Mouse (Mus musculus) MEL (cell line): ENCODE measurements around the gene Atp5b.

ENCODE experiments used
- CTCF ChIP-seq, 3 experiments: IDR thresholded peaks in 2 of 3; conservative IDR thresholded peaks in 1 of 3; 2 replicates each; pipeline ENCODE4 v1.5.1; 2011 to 2012; ENCODE audit warnings: low read length in 3 of 3, low read depth in 2 of 3, mild to moderate bottlenecking in 2 of 3, improper control_type of control experiment in 1 of 3, inconsistent platforms in 1 of 3, mixed read lengths in 1 of 3, moderate library complexity in 1 of 3; ENCODE audit not compliant: control insufficient read depth in 1 of 3, insufficient read depth in 1 of 3, poor library complexity in 1 of 3, severe bottlenecking in 1 of 3
- EP300 ChIP-seq, 2 experiments: IDR thresholded peaks; 2 replicates each; pipeline ENCODE4 v1.6.1; 2011; ENCODE audit warnings: improper control_type of control experiment in 2 of 2, low read length in 2 of 2, low read depth in 1 of 2, mild to moderate bottlenecking in 1 of 2
- HCFC1 ChIP-seq: IDR thresholded peaks from 2 replicates; pipeline ENCODE4 v1.6.1; 2012; ENCODE audit warnings: low read depth, mild to moderate bottlenecking, inconsistent platforms, low read length, improper control_type of control experiment, moderate library complexity
- KAT2A ChIP-seq: conservative IDR thresholded peaks from 2 replicates; pipeline ENCODE4 v1.6.1; 2012; ENCODE audit warnings: low read depth, low read length, improper control_type of control experiment, inconsistent platforms
- MAFK ChIP-seq: IDR thresholded peaks from 2 replicates; pipeline ENCODE4 v1.6.1; 2011; ENCODE audit warnings: low read depth, mild to moderate bottlenecking, low read length, improper control_type of control experiment, borderline replicate concordance
- NELFE ChIP-seq: IDR thresholded peaks from 2 replicates; pipeline ENCODE4 v1.6.1; 2011; ENCODE audit warnings: low read depth, low read length, improper control_type of control experiment
- POLR2A ChIP-seq, 2 experiments: IDR thresholded peaks; 2 replicates each; pipeline ENCODE4 v1.6.1; 2011 to 2012; ENCODE audit warnings: low read length in 2 of 2, mild to moderate bottlenecking in 2 of 2, control low read depth in 1 of 2, improper control_type of control experiment in 1 of 2, low read depth in 1 of 2, moderate library complexity in 1 of 2; ENCODE audit not compliant: control insufficient read depth in 1 of 2, insufficient read depth in 1 of 2, poor library complexity in 1 of 2
- RAD21 ChIP-seq: IDR thresholded peaks from 2 replicates; pipeline ENCODE4 v1.6.1; 2011; ENCODE audit warnings: mild to moderate bottlenecking, low read depth, low read length, improper control_type of control experiment
- RCOR1 ChIP-seq: IDR thresholded peaks from 2 replicates; pipeline ENCODE4 v1.6.1; 2012; ENCODE audit warnings: low read depth, mild to moderate bottlenecking, inconsistent platforms, low read length, improper control_type of control experiment
- SIN3A ChIP-seq: IDR thresholded peaks from 2 replicates; pipeline ENCODE4 v1.6.1; 2012; ENCODE audit warnings: low read length, improper control_type of control experiment, inconsistent platforms
- USF1 ChIP-seq: IDR thresholded peaks from 2 replicates; pipeline ENCODE4 v1.6.1; 2014; ENCODE audit warnings: low read depth, mild to moderate bottlenecking, inconsistent platforms, low read length, improper control_type of control experiment, moderate library complexity
- ZKSCAN1 ChIP-seq: IDR thresholded peaks from 2 replicates; pipeline ENCODE4 v1.6.1; 2012; ENCODE audit warnings: low read depth, mild to moderate bottlenecking, inconsistent platforms, low read length, improper control_type of control experiment, moderate library complexity

GRCm38 (mm10) chr10:128049741-128050140 is 33.3 kb upstream of the Atp5b start:
- TF ChIP-seq EP300 (IDR thresholded peaks at IDR 0.05; ENCODE audit: low read depth in 1 of 2, low read length in 2 of 2) (no peak), CTCF (IDR thresholded peaks at IDR 0.05 in 2 of 3, conservative IDR thresholded peaks at IDR 0.05 in 1 of 3; ENCODE audit: control insufficient read depth in 1 of 3, insufficient read depth in 1 of 3, low read depth in 2 of 3, low read length in 3 of 3, poor library complexity in 1 of 3, severe bottlenecking in 1 of 3) (no peak), USF1 (no peak), KAT2A (no peak), NELFE (no peak), HCFC1 (no peak), SIN3A (no peak), ZKSCAN1 (no peak), MAFK (no peak), POLR2A (IDR thresholded peaks at IDR 0.05; ENCODE audit: control insufficient read depth in 1 of 2, insufficient read depth in 1 of 2, low read depth in 1 of 2, low read length in 2 of 2, poor library complexity in 1 of 2) (peak in 1 of 2 experiments; percentile 60; a peak in 2 of 4 replicates), RAD21 (no peak), RCOR1 (no peak)
